Mouse (Mus musculus) heart, postnatal 36 days (tissue): Measurements from ENCODE around the gene Sult2a4. TPM values are rescaled to one million over a fixed set of nuclear protein-coding genes. Genes with fewer than 3 reads are reported as not detected.
"Not testable (repeated sequence)": the region's sequence is repeated elsewhere in the genome, so short reads cannot be mapped to it uniquely, and the experiment has no call there.

Experiments
- DNase-seq, 2 experiments: peaks; one replicate each; pipeline ENCODE4 v3.0.0; 2021 to 2022
- intact Hi-C: fragments of 180-260 bp; cut with DNase I; formaldehyde crosslinking; loops from one replicate; pipeline ENCODE4 v1.15.1; 2025
- total RNA-seq, 2 experiments: library from RNA; stranded (reverse); gene quantifications; 2 replicates each; pipeline ENCODE4 v1.2.3; 2021

The Sult2a4 gene
- total RNA-seq: not detected

GRCm38 (mm10) chr7:13989507-13989906, at the start of gene Sult2a4:
Sult2a4 (minus strand) TSS chr7:13989607.
- DNase-seq, intact Hi-C loops: not testable (repeated sequence)

GRCm38 (mm10) chr7:14030831-14031230, 41.4 kb upstream of the Sult2a4 start:
- intact Hi-C loops, DNase-seq: not testable (repeated sequence)

GRCm38 (mm10) chr7:14013083-14013482, 23.7 kb upstream of the Sult2a4 start:
- no peak for DNase-seq
- intact Hi-C loops: no loop called here

- DNase-seq, intact Hi-C loops: not testable (repeated sequence)
Measured at GRCm38 (mm10) chr7:14010686-14011085, 21.3 kb upstream of the Sult2a4 start.

Other genes with a start within 250 kb of the Sult2a4 start
- not detected for gene Sult2a1, start 152.2 kb downstream of the Sult2a4 start, total RNA-seq
- gene Sult2a3, start 133.4 kb upstream of the Sult2a4 start, total RNA-seq: not detected